Mouse (Mus musculus) ES-CJ7 (cell line): ENCODE results near the gene Sort1.

Experiments used
- DNase-seq: peaks from one replicate; pipeline ENCODE4 v3.0.0; 2011; ENCODE audit warnings: low read depth, low spot score

Gene Sort1

GRCm38 (mm10) chr3:108327916-108328315, 44.0 kb downstream of the Sort1 start:
- no peak for DNase-seq

- DNase-seq = no peak
Measured at GRCm38 (mm10) chr3:108328441-108328841, 44.6 kb downstream of the Sort1 start.

GRCm38 (mm10) chr3:108330812-108331211, 46.9 kb downstream of the Sort1 start:
- no peak for DNase-seq

GRCm38 (mm10) chr3:108336878-108337277, 53.0 kb downstream of the Sort1 start:
- no peak for DNase-seq

GRCm38 (mm10) chr3:108341040-108341439, 57.2 kb downstream of the Sort1 start:
- no peak for DNase-seq

GRCm38 (mm10) chr3:108342185-108342584, 58.3 kb downstream of the Sort1 start:
- no peak for DNase-seq

- no peak for DNase-seq
Measured at GRCm38 (mm10) chr3:108345855-108346254, 62.0 kb downstream of the Sort1 start.

GRCm38 (mm10) chr3:108348376-108348775, 64.5 kb downstream of the Sort1 start:
- DNase-seq = no peak

GRCm38 (mm10) chr3:108355245-108355644, 71.4 kb downstream of the Sort1 start:
- DNase-seq = no peak

GRCm38 (mm10) chr3:108357051-108357450, 73.2 kb downstream of the Sort1 start:
- DNase-seq = no peak

- DNase-seq = no peak
Measured at GRCm38 (mm10) chr3:108358445-108358844, 74.6 kb downstream of the Sort1 start.

- no peak for DNase-seq
Measured at GRCm38 (mm10) chr3:108360894-108361293, 77.0 kb downstream of the Sort1 start.

- DNase-seq = no peak
Measured at GRCm38 (mm10) chr3:108363626-108364025, 79.7 kb downstream of the Sort1 start.

GRCm38 (mm10) chr3:108364270-108364995, 80.6 kb downstream of the Sort1 start, which contains the start of gene Mybphl:
Gene Mybphl, plus strand, starts transcription at chr3:108364911.
- DNase-seq = no peak

GRCm38 (mm10) chr3:108367173-108367572, 83.3 kb downstream of the Sort1 start:
- peak; percentile 57 for DNase-seq

GRCm38 (mm10) chr3:108367828-108368227, 83.9 kb downstream of the Sort1 start:
- no peak for DNase-seq

GRCm38 (mm10) chr3:108368721-108369120, 84.8 kb downstream of the Sort1 start:
- DNase-seq = no peak

- DNase-seq = no peak
Measured at GRCm38 (mm10) chr3:108372274-108372673, 88.4 kb downstream of the Sort1 start.

- no peak for DNase-seq
Measured at GRCm38 (mm10) chr3:108372691-108373090, 88.8 kb downstream of the Sort1 start.

- DNase-seq = no peak
Measured at GRCm38 (mm10) chr3:108378875-108379663, 95.2 kb downstream of the Sort1 start.

GRCm38 (mm10) chr3:108380695-108381094, 96.8 kb downstream of the Sort1 start:
- peak; percentile 56 for DNase-seq

GRCm38 (mm10) chr3:108381945-108382875, 98.3 kb downstream of the Sort1 start:
- DNase-seq = no peak
